Mouse (Mus musculus): ENCODE results near the gene Skint7. TPM values are rescaled to one million over a fixed set of nuclear protein-coding genes. Genes with fewer than 3 reads are reported as not detected.
"Not testable (repeated sequence)": the region's sequence is repeated elsewhere in the genome, so short reads cannot be mapped to it uniquely, and the experiment has no call there.

Skint7 gene
- polyA plus RNA-seq (2012; rRNA removed), result not detected in 2 replicates

- DNase-seq (ENCODE audit: extremely low spot score in 1 of 2, low spot score in 1 of 2), result no peak
These were observed at the start of gene Skint7 for GRCm38 (mm10) chr4:111972623-111973022. Gene Skint7, plus strand, starts transcription at chr4:111972923.

DNA sequence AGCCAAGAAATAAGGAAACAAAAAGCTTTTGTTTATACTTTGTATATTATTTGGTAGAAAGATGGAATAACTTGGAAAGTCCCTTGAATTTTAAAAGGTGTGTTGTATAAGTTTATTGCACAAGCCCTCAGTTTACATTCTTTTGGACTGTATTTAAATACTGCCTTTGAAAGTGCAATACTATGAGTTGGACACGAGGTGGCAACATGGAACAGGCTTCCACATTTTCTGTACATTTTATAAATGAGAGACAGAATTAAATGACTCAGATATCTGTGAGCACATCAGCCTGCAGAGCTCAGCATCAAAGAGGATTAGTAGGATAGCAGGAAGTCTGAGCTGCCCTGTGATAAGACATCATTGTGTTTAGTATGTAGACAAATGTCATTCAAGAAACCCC lies 11.4 kb upstream of the Skint7 start:
- peak in 1 of 2 experiments; percentile 23 for DNase-seq (ENCODE audit: extremely low spot score in 1 of 2, low spot score in 1 of 2)

GRCm38 (mm10) chr4:111963241-111963640 lies 9.5 kb upstream of the Skint7 start:
- not testable (repeated sequence) for DNase-seq (ENCODE audit: extremely low spot score in 1 of 2, low spot score in 1 of 2)

GRCm38 (mm10) chr4:111963669-111964068 lies 9.1 kb upstream of the Skint7 start:
- DNase-seq (ENCODE audit: extremely low spot score in 1 of 2, low spot score in 1 of 2), result no peak

GRCm38 (mm10) chr4:112005969-112006368 lies 33.2 kb downstream of the Skint7 start, which contains the start of gene Skint1:
Gene Skint1, plus strand, starts transcription at chr4:112006269.
- no peak for DNase-seq (ENCODE audit: extremely low spot score in 1 of 2, low spot score in 1 of 2)

Other genes starting within 250 kb of the Skint7 start
- 0.13 TPM in 1 of 2 replicates, not detected in the other for gene Slc5a9, start 70.0 kb upstream of the Skint7 start, polyA plus RNA-seq (2012; rRNA removed)
- not detected in 2 replicates for gene Skint8, start 53.5 kb upstream of the Skint7 start, polyA plus RNA-seq (2012; rRNA removed)
- not detected in 2 replicates for gene Skint1, start 33.3 kb downstream of the Skint7 start, polyA plus RNA-seq (2012; rRNA removed)
- not detected in 2 replicates for gene Skint4, start 99.1 kb downstream of the Skint7 start, polyA plus RNA-seq (2012; rRNA removed)

Measured in frontal cortex, adult 2 months (tissue).